Mouse (Mus musculus) neural tube, embryonic 14.5 days (tissue): Measurements from ENCODE around the gene Olfr92. TPM values are rescaled to one million over a fixed set of nuclear protein-coding genes. Genes with fewer than 3 reads are reported as not detected.

Source experiments
- ATAC-seq: fragments of 200-750 bp; cut with Nextera tagmentation; 2 replicates; pipeline ENCODE4 v1.8.0; 2017; ENCODE audit warnings: low read depth, mild to moderate bottlenecking, moderate TSS enrichment, moderate library complexity
- H3K27ac ChIP-seq: fragments of 300-500 bp; sonication (generic); 2 replicates; pipeline ENCODE4 v1.5.1; 2014; ENCODE audit warnings: low read depth, mild to moderate bottlenecking, control low read depth, low read length, moderate library complexity, mixed read lengths
- H3K27me3 ChIP-seq: fragments of 300-500 bp; sonication (generic); 2 replicates; pipeline ENCODE4 v1.6.1; 2014; ENCODE audit warnings: low read length; ENCODE audit not compliant: control insufficient read depth, insufficient read depth
- H3K36me3 ChIP-seq: fragments of 300-500 bp; sonication (generic); 2 replicates; pipeline ENCODE4 v1.6.1; 2014; ENCODE audit warnings: low read length, mixed read lengths; ENCODE audit not compliant: control insufficient read depth, insufficient read depth
- H3K4me1 ChIP-seq: fragments of 300-500 bp; sonication (generic); 2 replicates; pipeline ENCODE4 v1.6.1; 2014; ENCODE audit warnings: low read length; ENCODE audit not compliant: control insufficient read depth, insufficient read depth
- H3K4me2 ChIP-seq: fragments of 300-500 bp; sonication (generic); 2 replicates; pipeline ENCODE4 v1.6.1; 2014; ENCODE audit warnings: mild to moderate bottlenecking, low read depth, low read length, control low read depth
- H3K4me3 ChIP-seq: fragments of 300-500 bp; sonication (generic); 2 replicates; pipeline ENCODE4 v1.5.1; 2014; ENCODE audit warnings: low read depth, low read length, control low read depth, mixed read lengths
- H3K9ac ChIP-seq: fragments of 300-500 bp; sonication (generic); replicated peaks from 2 replicates; pipeline ENCODE4 v1.6.1; 2014; ENCODE audit warnings: low read depth, mild to moderate bottlenecking, control low read depth, low read length, mixed read lengths
- H3K9me3 ChIP-seq: fragments of 300-500 bp; sonication (generic); 2 replicates; pipeline ENCODE4 v1.6.1; 2016; ENCODE audit warnings: low read length; ENCODE audit not compliant: control insufficient read depth
- WGBS: fragments of 180-500 bp; shearing (Covaris S2); extraction: QIAGEN DNeasy Blood & Tissue Kit; methylation state at CpG from one replicate; pipeline ENCODE4 v1.1.7; 2014; 5-methylcytosine and 5-hydroxymethylcytosine counted together
- polyA plus RNA-seq: library from polyadenylated mRNA; unstranded; fragments of >200 nt; fragmentation: Nextera tagmentation; extraction: Ambion mirVana; gene quantifications from 2 replicates; pipeline ENCODE4 v1.2.1, GENCODE M21; 2014

Olfr92 gene
- polyA plus RNA-seq, 1 experiment from 2014 or later, result not detected

DNA sequence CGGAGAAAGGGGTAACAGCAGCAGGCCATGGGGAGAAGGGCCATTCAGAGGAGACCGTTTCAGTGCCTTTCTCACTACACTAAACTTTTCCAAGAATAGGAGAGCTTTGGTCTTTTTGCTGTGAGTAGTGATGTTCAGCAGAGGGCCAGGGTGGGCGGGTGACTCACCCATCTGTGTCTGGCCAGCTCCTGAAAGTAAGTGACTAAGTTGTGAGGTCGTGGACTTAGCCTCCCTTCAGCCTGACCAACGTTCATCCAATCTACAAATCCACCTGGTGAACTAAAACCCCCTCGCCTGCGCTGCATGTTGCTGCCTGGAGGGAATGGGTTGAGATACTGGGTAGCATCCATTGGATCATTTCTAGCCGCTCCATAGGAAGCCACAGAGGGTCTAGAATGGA, 49.8 kb downstream of the Olfr92 start:
- Histone ChIP-seq H3K27ac (no peak overlapping the region), H3K4me1 (no peaks in the 10 kb centered on the region), H3K9ac (no peak overlapping the region), H3K4me3 (no peak overlapping the region), H3K36me3 (peaks cover 79% of the 10 kb centered on the region), H3K27me3 (no peaks in the 10 kb centered on the region), H3K4me2 (no peak overlapping the region), H3K9me3 (no peaks in the 10 kb centered on the region)
- ATAC-seq, result no peak
- 95% methylated on average over 8 of the region's 8 CpGs for WGBS

GRCm38 (mm10) chr17:37067861-37068260, 52.0 kb downstream of the Olfr92 start:
- ATAC-seq, result no peak
- H3K27me3 ChIP-seq, result no peaks in the 10 kb centered on the region
- H3K9ac ChIP-seq, result no peak overlapping the region
- 68% methylated on average over 1 of the region's 1 CpGs for WGBS
- no peaks in the 10 kb centered on the region for H3K9me3 ChIP-seq
- H3K27ac ChIP-seq, result no peak overlapping the region
- peaks cover 84% of the 10 kb centered on the region for H3K36me3 ChIP-seq
- no peak overlapping the region for H3K4me3 ChIP-seq
- no peak overlapping the region for H3K4me2 ChIP-seq
- no peaks in the 10 kb centered on the region for H3K4me1 ChIP-seq

GRCm38 (mm10) chr17:37065993-37066392, 53.9 kb downstream of the Olfr92 start:
- peaks cover 84% of the 10 kb centered on the region for H3K36me3 ChIP-seq
- no peak for ATAC-seq
- no peaks in the 10 kb centered on the region for H3K4me1 ChIP-seq
- no peak overlapping the region for H3K9ac ChIP-seq
- no peak overlapping the region for H3K4me2 ChIP-seq
- no peak overlapping the region for H3K27ac ChIP-seq
- H3K9me3 ChIP-seq, result no peaks in the 10 kb centered on the region
- no peaks in the 10 kb centered on the region for H3K27me3 ChIP-seq
- WGBS, result 93% methylated on average over 2 of the region's 2 CpGs
- H3K4me3 ChIP-seq, result no peak overlapping the region

GRCm38 (mm10) chr17:37063686-37064495, 56.0 kb downstream of the Olfr92 start:
- no peak overlapping the region for H3K27ac ChIP-seq
- H3K27me3 ChIP-seq, result no peaks in the 10 kb centered on the region
- H3K4me3 ChIP-seq, result no peak overlapping the region
- H3K4me2 ChIP-seq, result no peak overlapping the region
- no peak overlapping the region for H3K9ac ChIP-seq
- WGBS, result 87% methylated on average over 11 of the region's 11 CpGs
- peaks cover 80% of the 10 kb centered on the region for H3K36me3 ChIP-seq
- H3K9me3 ChIP-seq, result no peaks in the 10 kb centered on the region
- H3K4me1 ChIP-seq, result no peaks in the 10 kb centered on the region
- ATAC-seq, result no peak

- no peaks in the 10 kb centered on the region for H3K27me3 ChIP-seq
- no peak overlapping the region for H3K27ac ChIP-seq
- no peaks in the 10 kb centered on the region for H3K9me3 ChIP-seq
- H3K4me1 ChIP-seq, result no peaks in the 10 kb centered on the region
- no peak overlapping the region for H3K4me3 ChIP-seq
- H3K36me3 ChIP-seq, result peaks cover 76% of the 10 kb centered on the region
- ATAC-seq, result no peak
- 87% methylated on average over 10 of the region's 10 CpGs for WGBS
- no peak overlapping the region for H3K4me2 ChIP-seq
- no peak overlapping the region for H3K9ac ChIP-seq
Observed at GRCm38 (mm10) chr17:37063063-37063462, 56.8 kb downstream of the Olfr92 start.

- H3K27ac ChIP-seq, result no peak overlapping the region
- no peak overlapping the region for H3K9ac ChIP-seq
Observed at GRCm38 (mm10) chr17:37062101-37062641, 57.7 kb downstream of the Olfr92 start.

DNA sequence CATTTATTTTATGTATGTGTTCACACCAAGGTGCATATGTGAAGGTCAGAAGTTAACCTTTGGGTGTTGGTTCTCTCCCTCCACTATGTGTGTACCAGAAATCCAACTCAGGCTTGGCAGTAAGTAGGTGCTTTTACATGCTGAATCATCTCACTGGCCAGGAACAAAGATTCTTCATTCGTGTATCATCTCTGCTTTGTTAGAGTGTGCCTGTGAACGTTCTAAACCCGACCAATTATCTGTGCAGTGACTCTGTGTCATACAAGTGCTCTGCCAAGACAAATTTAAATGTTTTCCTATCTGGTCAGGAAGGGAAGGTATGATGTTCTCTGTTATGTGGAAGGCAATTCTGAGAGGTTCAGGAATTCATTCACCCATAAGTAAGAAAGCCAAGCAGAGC, 58.5 kb downstream of the Olfr92 start:
- H3K9me3 ChIP-seq, result no peaks in the 10 kb centered on the region
- no peak overlapping the region for H3K9ac ChIP-seq
- H3K27ac ChIP-seq, result no peak overlapping the region
- no peak overlapping the region for H3K4me2 ChIP-seq
- no peak for ATAC-seq
- no peaks in the 10 kb centered on the region for H3K4me1 ChIP-seq
- H3K4me3 ChIP-seq, result no peak overlapping the region
- H3K27me3 ChIP-seq, result no peaks in the 10 kb centered on the region
- peaks cover 74% of the 10 kb centered on the region for H3K36me3 ChIP-seq
- WGBS, result 83% methylated on average over 3 of the region's 3 CpGs

More at GRCm38 (mm10) chr17:37062101-37062641, 57.7 kb downstream of the Olfr92 start:
- Histone ChIP-seq H3K4me1 (no peaks in the 10 kb centered on the region), H3K27me3 (no peaks in the 10 kb centered on the region), H3K4me2 (no peak overlapping the region), H3K36me3 (peaks cover 72% of the 10 kb centered on the region), H3K4me3 (no peak overlapping the region), H3K9me3 (no peaks in the 10 kb centered on the region)
- WGBS, result 87% methylated on average over 10 of the region's 10 CpGs
- no peak for ATAC-seq

Other genes with a start within 250 kb of the Olfr92 start
- gene Trim40, start 230.0 kb downstream of the Olfr92 start, polyA plus RNA-seq, result not detected in 2 replicates
- gene Trim31, start 222.0 kb downstream of the Olfr92 start, polyA plus RNA-seq, result not detected in 2 replicates
- gene Rnf39, start 177.2 kb downstream of the Olfr92 start, polyA plus RNA-seq, result 1.0 and 2.0 TPM in 2 replicates
- 174 and 195 TPM in 2 replicates for gene Ppp1r11, start 168.3 kb downstream of the Olfr92 start, polyA plus RNA-seq
- gene Znrd1, start 161.5 kb downstream of the Olfr92 start, polyA plus RNA-seq, result 61.8 and 64.9 TPM in 2 replicates
- 4.6 and 4.8 TPM in 2 replicates for gene Znrd1as, start 161.5 kb downstream of the Olfr92 start, polyA plus RNA-seq
- 0.32 and 0.53 TPM in 2 replicates for gene 2410137M14Rik, start 138.9 kb downstream of the Olfr92 start, polyA plus RNA-seq
- gene H2-M5, start 130.6 kb downstream of the Olfr92 start, polyA plus RNA-seq, result 1.3 and 2.1 TPM in 2 replicates
- 289 and 326 TPM in 2 replicates for gene Zfp57, start 118.9 kb downstream of the Olfr92 start, polyA plus RNA-seq
- 2.4 and 2.6 TPM in 2 replicates for gene Mog, start 96.7 kb downstream of the Olfr92 start, polyA plus RNA-seq
- gene Gabbr1, start 74.1 kb downstream of the Olfr92 start, polyA plus RNA-seq, result 78.9 and 103 TPM in 2 replicates
- gene Olfr90, start 31.6 kb downstream of the Olfr92 start, polyA plus RNA-seq, result 0.12 TPM in 1 of 2 replicates, not detected in the other
- 0.13 TPM in 1 of 2 replicates, not detected in the other for gene Olfr91, start 21.8 kb downstream of the Olfr92 start, polyA plus RNA-seq
- not detected in 2 replicates for gene Olfr93, start 41.4 kb upstream of the Olfr92 start, polyA plus RNA-seq
- not detected in 2 replicates for gene Ubd, start 73.8 kb upstream of the Olfr92 start, polyA plus RNA-seq
- gene Olfr94, start 80.9 kb upstream of the Olfr92 start, polyA plus RNA-seq, result 0.19 TPM in 1 of 2 replicates, not detected in the other
- 0.05 TPM in 1 of 2 replicates, not detected in the other for gene Olfr95, start 93.0 kb upstream of the Olfr92 start, polyA plus RNA-seq
- gene Olfr96, start 100.1 kb upstream of the Olfr92 start, polyA plus RNA-seq, result not detected in 2 replicates
- gene Olfr97, start 117.2 kb upstream of the Olfr92 start, polyA plus RNA-seq, result not detected in 2 replicates
- gene Olfr98, start 143.7 kb upstream of the Olfr92 start, polyA plus RNA-seq, result not detected in 2 replicates
- gene H2-M3, start 150.1 kb upstream of the Olfr92 start, polyA plus RNA-seq, result 0.42 and 0.91 TPM in 2 replicates
- gene Olfr99, start 163.4 kb upstream of the Olfr92 start, polyA plus RNA-seq, result not detected in 2 replicates
- not detected in 2 replicates for gene Olfr101, start 184.2 kb upstream of the Olfr92 start, polyA plus RNA-seq
- gene Olfr102, start 197.0 kb upstream of the Olfr92 start, polyA plus RNA-seq, result not detected in 2 replicates
- not detected in 2 replicates for gene Olfr103, start 219.6 kb upstream of the Olfr92 start, polyA plus RNA-seq
- not detected in 2 replicates for gene Olfr104-ps, start 239.5 kb upstream of the Olfr92 start, polyA plus RNA-seq